In genomic region chr10:68156646-68157245, GRCm38 (mm10) we compare ENCODE assay signal across 18 mouse cellular contexts.
A peak's percentile ranks its signal among the peaks of the same experiment; 100 is the strongest.
DNase-seq lines count a peak whose midpoint lies in the region; ATAC-seq and TF ChIP-seq lines count a peak whose summit lies in the region.
"Had no signal": no experiment of that assay in that cellular context is flagged by ENCODE, and none has a peak within 500 bp of the region (broad histone marks: within the 10 kb centered on the region; RNA-seq: fewer than 3 reads in every experiment).

No protein-coding gene starts in this region.

- peak overlapping the region; percentile 78 for H3K9ac ChIP-seq in liver, embryonic 14.5 days (replicated peaks)
- H3K9ac ChIP-seq: forebrain, embryonic 15.5 days; hindbrain, embryonic 15.5 days; neural tube, embryonic 12.5 days; stomach, embryonic 15.5 days had no signal

- TF ChIP-seq EP300 in liver, embryonic 14.5 days (IDR thresholded peaks at IDR 0.05; ENCODE audit: low read depth): no peak

- H3K27me3 ChIP-seq in liver, embryonic 14.5 days (ENCODE audit: control insufficient read depth, insufficient read depth, low read length): no peaks in the 10 kb centered on the region
- H3K27me3 ChIP-seq: forebrain, embryonic 15.5 days; hindbrain, embryonic 15.5 days; neural tube, embryonic 12.5 days; stomach, embryonic 15.5 days had no signal

- DNase-seq in 3134 (ENCODE audit: extremely low read depth, insufficient read length, low spot score) (peak; percentile 31), 3T3-L1 (ENCODE audit: low read depth, low spot score) (peak; percentile 81), ZHBTc4 (ENCODE audit: low read depth, low spot score) (peak; percentile 79)
- no peak for DNase-seq in liver, embryonic 14.5 days (ENCODE audit: low read depth in 3 of 3, low spot score in 3 of 3)
- no peak for DNase-seq in left cerebral cortex, postnatal 36 days (ENCODE audit: low spot score in 2 of 2)
- DNase-seq in adrenal gland, adult 18-20 months (ENCODE audit: low spot score in 2 of 2): no peak
- DNase-seq in adrenal gland, postnatal 25 days: no peak
- DNase-seq: adrenal gland, postnatal 14 days; cerebellum, adult 9-10 months; gastrocnemius, postnatal 36 days; kidney, adult 18-20 months; kidney, postnatal 14 days; lung, adult 18-20 months; right cerebral cortex, postnatal 14 days had no signal

- H3K36me3 ChIP-seq in liver, embryonic 14.5 days (replicated peaks; ENCODE audit: control insufficient read depth, insufficient read depth, low read depth): no peaks in the 10 kb centered on the region
- H3K36me3 ChIP-seq: forebrain, embryonic 15.5 days; hindbrain, embryonic 15.5 days; neural tube, embryonic 12.5 days had no signal

- TF ChIP-seq CTCF in liver, embryonic 14.5 days (IDR thresholded peaks at IDR 0.05; ENCODE audit: low read depth): no peak

- H3K27ac ChIP-seq in liver, embryonic 14.5 days: peak overlapping the region; percentile 90
- H3K27ac ChIP-seq: forebrain, embryonic 15.5 days; hindbrain, embryonic 15.5 days; neural tube, embryonic 12.5 days; stomach, embryonic 15.5 days had no signal

- WGBS in liver, embryonic 14.5 days (ENCODE audit: insufficient replicate concordance): 79% methylated on average over 10 of the region's 10 CpGs

- intact Hi-C loops in left cerebral cortex, postnatal 36 days (cut with DNase I): no loop called here

- peak overlapping the region; percentile 51 to 57 for H3K4me3 ChIP-seq in liver, embryonic 14.5 days (ENCODE audit: insufficient read depth in 1 of 2, low read depth in 2 of 2, low read length in 2 of 2)
- H3K4me3 ChIP-seq: forebrain, embryonic 15.5 days; hindbrain, embryonic 15.5 days; neural tube, embryonic 12.5 days; stomach, embryonic 15.5 days had no signal

- no peaks in the 10 kb centered on the region for H3K9me3 ChIP-seq in liver, embryonic 14.5 days (ENCODE audit: control insufficient read depth, low read length)
- H3K9me3 ChIP-seq: forebrain, embryonic 15.5 days; hindbrain, embryonic 15.5 days; neural tube, embryonic 12.5 days; stomach, embryonic 15.5 days had no signal

- peaks cover 58 to 62% of the 10 kb centered on the region in 2 experiments for H3K4me1 ChIP-seq in liver, embryonic 14.5 days (replicated peaks; ENCODE audit: control insufficient read depth in 2 of 2, insufficient read depth in 2 of 2, low read length in 1 of 2)
- H3K4me1 ChIP-seq: stomach, embryonic 15.5 days had no signal

- H3K4me2 ChIP-seq in liver, embryonic 14.5 days (ENCODE audit: low read depth): peak overlapping the region; percentile 83
- H3K4me2 ChIP-seq: forebrain, embryonic 15.5 days; hindbrain, embryonic 15.5 days; neural tube, embryonic 12.5 days; stomach, embryonic 15.5 days had no signal

- no peak for ATAC-seq in liver, embryonic 14.5 days (ENCODE audit: insufficient read depth)
- ATAC-seq: forebrain, embryonic 15.5 days had no signal

Comparison
In these comparisons a context has a peak if more than half of its experiments do, and no peak if none do; other contexts are left out.
1. DNase-seq: peak in 3134 (single experiment), 3T3-L1 (single experiment) and ZHBTc4 (single experiment); none in liver, embryonic 14.5 days (0 of 3), left cerebral cortex, postnatal 36 days (0 of 2), adrenal gland, adult 18-20 months (0 of 2) and adrenal gland, postnatal 25 days (single experiment).